Mouse (Mus musculus): ENCODE results near the gene Olfr1312.
"Not testable (repeated sequence)": the region's sequence is repeated elsewhere in the genome, so short reads cannot be mapped to it uniquely, and the experiment has no call there.

Olfr1312 gene

DNA sequence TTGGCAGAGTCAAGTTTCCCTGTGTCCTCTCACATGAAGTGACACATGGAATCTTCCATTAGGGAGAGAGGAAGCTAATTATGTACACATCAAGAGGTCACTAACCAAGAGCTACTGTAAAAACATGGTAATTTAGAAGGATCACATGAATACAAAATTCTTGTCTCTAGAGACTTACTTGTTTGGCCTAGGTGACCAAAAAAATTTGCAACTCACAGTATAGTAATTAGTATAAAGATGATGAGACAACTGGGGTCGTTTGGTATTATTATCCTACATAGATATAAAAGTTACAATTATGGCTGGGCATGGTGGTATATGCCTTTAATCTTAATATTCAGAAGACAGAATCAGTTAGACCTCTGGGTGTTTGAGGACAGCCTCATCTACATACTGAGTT lies at the start of gene Olfr1312:
Gene Olfr1312, minus strand, starts transcription at position 101 of the 400 bp plus-strand sequence.
- no peak for DNase-seq (ENCODE audit: low read depth, low spot score)

DNA sequence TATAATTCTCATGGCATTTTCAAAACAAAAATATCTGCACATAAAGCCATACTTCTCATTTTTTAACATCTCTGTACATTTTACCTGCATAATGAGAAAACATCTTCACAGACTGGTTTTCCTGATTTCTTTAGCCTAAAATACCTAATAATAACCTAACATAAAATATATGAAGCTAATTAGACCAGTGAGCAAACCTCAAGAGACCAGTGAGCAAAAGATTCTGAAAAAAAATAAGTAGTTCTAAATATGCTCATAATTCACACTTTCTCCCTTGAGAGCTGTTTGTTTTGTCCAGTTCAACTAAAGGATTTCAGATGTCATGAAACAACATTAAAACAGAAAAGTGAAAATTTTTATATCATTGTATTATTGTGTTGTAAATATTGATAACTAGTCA lies 46.6 kb upstream of the Olfr1312 start, which contains the start of gene Olfr1314:
Gene Olfr1314, minus strand, starts transcription at position 101 of the 400 bp plus-strand sequence.
- no peak for DNase-seq (ENCODE audit: low read depth, low spot score)

DNA sequence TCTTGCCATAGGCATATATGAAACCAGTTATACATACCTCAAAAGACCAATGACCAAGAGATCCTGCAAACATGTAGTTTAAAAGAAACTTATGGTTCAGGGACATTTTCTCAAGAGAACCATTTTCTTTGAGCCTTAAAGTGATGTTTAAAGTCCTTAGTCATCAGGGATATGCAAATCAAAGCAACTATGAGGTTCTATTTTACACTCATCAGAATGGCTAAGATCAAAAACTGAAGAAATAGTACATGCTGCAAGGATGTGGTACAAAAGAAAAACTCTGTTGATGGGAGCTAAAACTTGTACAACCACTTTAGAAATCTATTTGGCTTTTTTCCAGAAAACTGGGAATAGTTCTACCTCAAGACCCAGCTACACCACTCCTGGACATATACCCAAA lies 27.7 kb upstream of the Olfr1312 start, which contains the start of gene Olfr1313:
Gene Olfr1313, minus strand, starts transcription at position 101 of the 400 bp plus-strand sequence.
- no peak for DNase-seq (ENCODE audit: low read depth, low spot score)

DNA sequence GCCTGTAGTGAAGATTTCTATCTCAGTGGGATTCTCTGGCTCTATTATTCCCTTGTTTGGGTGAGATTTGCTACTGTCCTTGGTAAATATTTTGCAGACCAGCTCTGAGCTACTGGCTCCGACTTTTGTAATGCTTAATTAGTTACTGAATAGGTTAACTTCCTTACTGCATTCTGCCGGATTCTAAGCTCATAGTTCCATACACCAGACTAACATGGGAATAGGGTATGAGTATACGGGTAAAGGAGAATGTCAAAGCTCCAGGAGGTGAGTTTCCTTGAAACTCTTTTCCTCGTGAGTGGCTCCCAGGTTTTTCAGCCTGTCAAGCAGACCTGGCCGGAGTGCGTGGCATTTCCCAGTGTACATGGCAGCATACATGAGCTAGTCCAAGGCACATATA lies 23.1 kb downstream of the Olfr1312 start:
- not testable (repeated sequence) for DNase-seq (ENCODE audit: low read depth, low spot score)

DNA sequence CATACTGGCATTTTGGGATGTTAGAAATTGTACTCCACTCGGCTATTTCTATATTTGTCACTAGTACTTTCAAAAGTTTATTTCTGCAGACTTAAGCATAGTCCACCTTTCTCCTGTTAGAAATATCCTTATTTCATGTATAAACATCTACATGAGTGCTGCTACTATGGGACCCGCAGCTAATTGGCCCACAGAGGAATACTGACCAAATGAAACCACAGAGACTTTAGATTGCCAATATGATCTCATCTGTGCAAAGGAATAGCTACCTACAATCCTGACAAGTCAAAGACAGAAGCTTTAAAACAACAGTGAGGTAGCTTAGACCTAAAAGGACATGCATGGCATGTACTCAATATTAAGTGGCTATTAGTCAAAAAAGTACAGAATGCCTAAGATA lies 25.7 kb downstream of the Olfr1312 start, which contains the start of gene Olfr1311:
Gene Olfr1311, minus strand, starts transcription at position 101 of the 400 bp plus-strand sequence.
- DNase-seq (ENCODE audit: low read depth, low spot score) = no peak

DNA sequence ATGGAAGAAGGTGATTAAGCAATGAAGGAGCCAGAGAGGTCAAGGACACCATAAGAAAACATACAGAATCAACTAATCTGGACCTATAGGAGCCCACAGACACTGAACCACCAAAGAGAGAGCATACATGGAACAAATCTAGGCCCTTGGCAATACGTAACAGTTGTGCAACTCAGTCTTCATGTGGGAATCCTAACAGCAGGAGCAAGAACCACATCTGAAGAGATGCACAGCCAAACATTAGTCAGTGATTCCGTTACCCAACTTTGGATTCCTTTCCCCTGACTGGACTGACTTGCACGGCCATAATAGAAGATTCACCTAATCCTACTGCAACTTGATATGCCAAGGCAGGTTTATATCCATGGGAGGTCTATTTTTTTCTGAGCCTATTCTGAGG lies 35.1 kb downstream of the Olfr1312 start:
- no peak for DNase-seq (ENCODE audit: low read depth, low spot score)

DNA sequence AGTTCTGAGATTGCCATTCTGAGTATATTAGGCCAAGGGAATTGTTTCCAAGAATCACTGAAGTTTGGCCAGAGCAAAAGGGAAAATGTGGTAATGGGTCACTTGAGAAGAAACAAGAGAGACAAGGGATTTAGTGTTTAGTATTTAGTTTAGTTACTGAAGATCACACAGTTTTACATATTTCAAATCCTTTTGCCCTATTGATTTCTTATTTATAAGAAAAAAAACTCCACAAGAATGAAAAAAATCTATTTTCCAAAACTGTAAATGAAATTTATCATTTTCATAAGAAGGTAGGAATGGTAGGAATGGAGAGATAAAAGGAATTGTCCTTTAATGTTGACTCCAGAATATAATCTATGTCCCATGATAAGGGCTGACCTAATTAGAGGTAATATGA lies 37.4 kb downstream of the Olfr1312 start, which contains the start of gene Olfr1310:
Gene Olfr1310, minus strand, starts transcription at position 101 of the 400 bp plus-strand sequence.
- no peak for DNase-seq (ENCODE audit: low read depth, low spot score)

DNA sequence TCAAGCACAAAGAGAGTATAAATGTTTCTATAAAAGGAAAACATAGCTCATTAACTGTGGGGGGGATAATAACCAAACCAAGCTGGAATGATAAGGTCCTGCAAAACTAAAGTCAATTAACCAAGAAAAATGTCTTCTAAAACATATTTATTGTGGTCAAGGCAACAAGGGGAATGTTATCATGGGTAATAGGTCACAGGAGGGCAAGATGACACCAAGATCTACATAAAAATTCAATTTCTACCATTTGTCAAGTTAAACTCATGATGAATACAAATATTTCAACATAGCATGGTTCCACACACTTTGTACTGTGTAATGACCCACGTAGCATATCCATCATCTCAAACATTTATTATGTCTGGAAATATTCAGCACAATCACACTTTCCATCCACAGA lies 59.9 kb downstream of the Olfr1312 start, which contains the start of gene Olfr1309:
Gene Olfr1309, minus strand, starts transcription at position 101 of the 400 bp plus-strand sequence.
- no peak for DNase-seq (ENCODE audit: low read depth, low spot score)

All from skeletal muscle tissue, adult 2 months (tissue).